Mouse (Mus musculus): ENCODE measurements around the gene Mettl7a1.

DNA sequence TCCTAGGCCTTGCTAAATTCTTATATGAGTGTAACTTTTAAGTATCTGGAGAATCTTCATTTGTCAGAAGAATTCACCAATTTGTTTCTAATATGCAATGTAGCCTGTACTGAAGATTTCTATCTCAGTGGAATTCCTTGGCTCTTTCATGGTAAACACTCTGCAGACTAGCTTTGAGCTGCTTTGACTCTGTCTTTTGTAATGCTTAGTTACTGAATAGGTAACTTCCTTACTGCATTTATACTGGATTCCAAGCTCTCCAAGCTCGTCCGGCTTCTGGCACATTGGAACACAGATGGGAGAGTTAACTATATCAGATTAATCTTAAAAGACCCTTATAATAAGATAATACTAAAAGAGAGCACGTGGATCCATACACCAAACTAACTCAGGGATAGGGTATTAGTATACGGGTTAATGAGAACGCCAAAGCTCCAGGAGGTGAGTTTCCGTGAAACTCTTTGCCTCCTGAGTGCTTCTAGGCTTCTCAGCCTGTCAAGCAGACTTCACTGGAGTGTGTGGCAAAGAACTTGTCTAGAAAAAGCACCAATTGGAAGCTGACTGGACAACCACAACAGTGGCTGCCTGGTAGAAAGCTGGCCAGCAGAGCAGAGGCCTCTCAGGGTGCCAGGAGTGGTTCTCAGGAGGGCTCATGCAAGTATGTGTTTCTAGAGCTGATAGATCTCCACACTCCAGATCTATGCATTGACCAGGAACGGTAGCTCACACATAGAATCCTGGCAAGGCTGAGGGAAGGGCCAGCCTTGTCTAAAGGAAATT lies 45.1 kb upstream of the Mettl7a1 start:
- TF ChIP-seq CTCF (IDR thresholded peaks at IDR 0.05; ENCODE audit: low read depth, low read length) (no peak), POLR2A (IDR thresholded peaks at IDR 0.05; ENCODE audit: extremely low read depth, insufficient read depth, low read length) (no peak)
